Mouse (Mus musculus) spleen, adult 2 months (tissue): Measurements from ENCODE around the gene Ptpa.

Experiments
- CTCF ChIP-seq: fragments of 200-500 bp; IDR thresholded peaks from 2 replicates; pipeline ENCODE4 v1.5.1; 2011; ENCODE audit warnings: mild to moderate bottlenecking, inconsistent platforms; ENCODE audit not compliant: insufficient read depth, insufficient read length, insufficient replicate concordance; ENCODE audit errors: extremely low read depth
- POLR2A ChIP-seq: fragments of 200-500 bp; IDR thresholded peaks from 2 replicates; pipeline ENCODE4 v1.6.1; 2011; ENCODE audit warnings: low read depth, low read length, inconsistent platforms

- TF ChIP-seq POLR2A (no peak), CTCF (no peak)
Observed at GRCm38 (mm10) chr2:30437791-30438190, 22.0 kb downstream of the Ptpa start.
